Mouse (Mus musculus): ENCODE results near the gene Olfr1113. TPM values are rescaled to one million over a fixed set of nuclear protein-coding genes. Genes with fewer than 3 reads are reported as not detected.
"Not testable (repeated sequence)": the region's sequence is repeated elsewhere in the genome, so short reads cannot be mapped to it uniquely, and the experiment has no call there.

Olfr1113 gene
- not detected for total RNA-seq (2021)
- long read RNA-seq = 0 reads

DNA sequence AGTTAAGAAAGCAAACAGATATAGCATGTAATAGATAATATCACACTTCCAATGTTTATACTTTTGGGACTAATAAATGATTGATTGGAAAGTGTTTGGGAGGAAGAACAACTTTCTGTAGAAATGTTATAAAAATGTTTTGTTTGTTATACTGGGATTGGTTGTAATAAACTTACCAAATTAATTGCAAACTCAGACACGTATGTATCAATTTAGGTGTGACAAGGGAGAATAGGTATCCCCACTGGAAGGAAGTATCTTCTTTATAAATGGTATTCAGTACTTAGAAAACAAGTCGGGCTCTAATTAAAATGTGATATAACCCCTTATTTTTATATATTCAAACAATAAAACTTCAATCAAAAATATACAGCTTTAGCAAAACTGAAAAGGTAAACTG, at the start of gene Olfr1113:
Gene Olfr1113, plus strand, starts transcription at position 301 of the 400 bp plus-strand sequence.
- no peak for DNase-seq (ENCODE audit: low spot score in 2 of 2)

DNA sequence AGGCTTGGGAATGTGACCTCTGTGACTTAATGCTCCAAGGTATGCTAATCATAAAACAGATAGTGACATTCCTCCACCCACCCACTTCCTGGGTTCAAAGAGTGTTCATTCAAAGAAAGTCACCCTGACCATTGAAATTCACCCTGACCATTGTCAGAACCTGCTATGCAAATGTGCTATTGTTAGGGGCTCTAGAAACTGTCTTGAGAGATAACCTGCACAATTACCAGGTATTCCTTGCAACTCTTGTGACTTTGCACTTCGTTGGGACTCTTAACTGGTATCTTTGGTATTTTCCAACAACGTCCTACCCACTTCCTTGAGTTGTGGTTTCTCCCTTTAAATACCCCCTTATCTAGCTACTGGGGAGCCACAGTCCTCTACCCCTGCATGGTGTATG, 41.0 kb upstream of the Olfr1113 start:
- DNase-seq (ENCODE audit: low spot score in 2 of 2) = not testable (repeated sequence)

DNA sequence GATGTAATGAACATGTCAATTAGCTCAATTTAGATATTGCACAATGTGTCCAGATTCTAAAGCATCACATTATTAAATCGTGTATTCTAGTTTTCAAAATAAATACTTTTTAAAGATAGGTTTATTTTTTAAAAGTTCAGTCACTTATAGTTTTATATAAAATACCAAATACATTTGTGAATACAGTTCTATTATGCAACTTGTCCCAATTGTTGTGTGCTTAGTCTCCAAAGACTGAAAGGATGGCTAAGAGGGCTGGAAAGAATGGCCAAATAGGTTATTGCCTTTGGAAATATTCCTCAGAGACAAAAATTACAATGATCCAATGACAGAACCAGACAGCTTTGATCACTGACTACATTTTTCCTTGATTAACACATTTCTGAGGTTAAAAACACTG, 21.3 kb upstream of the Olfr1113 start, which contains the start of gene Olfr1112:
Gene Olfr1112, plus strand, starts transcription at position 301 of the 400 bp plus-strand sequence.
- DNase-seq (ENCODE audit: low spot score in 2 of 2) = no peak

DNA sequence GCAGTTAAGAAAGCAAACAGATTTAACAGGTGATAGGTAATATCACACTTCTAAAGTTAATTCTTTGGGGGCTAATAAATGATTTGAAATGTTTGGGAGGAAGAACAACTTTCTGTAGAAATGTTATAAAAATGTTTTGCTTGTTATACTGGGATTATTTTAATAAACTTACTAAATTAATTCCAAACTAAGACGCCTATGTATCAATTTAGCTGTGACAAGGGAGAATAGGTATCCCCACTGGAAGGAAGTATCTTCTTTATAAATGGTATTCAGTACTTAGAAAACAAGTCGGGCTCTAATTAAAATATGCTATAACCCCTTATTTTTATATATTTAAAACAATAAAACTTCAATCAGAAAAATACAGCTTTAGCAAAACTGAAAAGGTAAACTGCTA, 38.9 kb downstream of the Olfr1113 start, which contains the start of gene Olfr1115:
Gene Olfr1115, plus strand, starts transcription at position 301 of the 400 bp plus-strand sequence.
- no peak for DNase-seq (ENCODE audit: low spot score in 2 of 2)

Small RNA genes lying within 50 kb of the gene (microRNA-seq; reads per million reads assigned to microRNA genes)
- gene Gm27438 = 0 reads per million in 2 experiments

Other genes starting within 250 kb of the Olfr1113 start
- not detected for gene Olfr1099, start 248.3 kb upstream of the Olfr1113 start, total RNA-seq (2021)
- gene Olfr1100, start 229.0 kb upstream of the Olfr1113 start, total RNA-seq (2021) = not detected
- gene Olfr1101, start 217.7 kb upstream of the Olfr1113 start, total RNA-seq (2021) = not detected
- gene Olfr1102, start 210.6 kb upstream of the Olfr1113 start, total RNA-seq (2021) = not detected
- gene Olfr1104, start 181.9 kb upstream of the Olfr1113 start, total RNA-seq (2021) = not detected
- not detected for gene Olfr1105, start 172.4 kb upstream of the Olfr1113 start, total RNA-seq (2021)
- not detected for gene Olfr1106, start 156.7 kb upstream of the Olfr1113 start, total RNA-seq (2021)
- gene Olfr1107, start 133.2 kb upstream of the Olfr1113 start, total RNA-seq (2021) = not detected
- not detected for gene Olfr1109, start 113.0 kb upstream of the Olfr1113 start, total RNA-seq (2021)
- gene Olfr259, start 94.4 kb upstream of the Olfr1113 start, total RNA-seq (2021) = not detected
- gene Olfr1110, start 68.7 kb upstream of the Olfr1113 start, total RNA-seq (2021) = not detected
- not detected for gene Olfr1111, start 56.3 kb upstream of the Olfr1113 start, total RNA-seq (2021)
- gene Olfr1112, start 21.2 kb upstream of the Olfr1113 start, total RNA-seq (2021) = not detected
- not detected for gene Olfr1115, start 39.0 kb downstream of the Olfr1113 start, total RNA-seq (2021)
- gene Olfr1116, start 58.6 kb downstream of the Olfr1113 start, total RNA-seq (2021) = not detected
- gene Olfr1118, start 98.6 kb downstream of the Olfr1113 start, total RNA-seq (2021) = not detected
- not detected for gene Olfr1120, start 145.8 kb downstream of the Olfr1113 start, total RNA-seq (2021)
- gene Olfr1121, start 160.9 kb downstream of the Olfr1113 start, total RNA-seq (2021) = not detected
- not detected for gene Olfr1122, start 176.9 kb downstream of the Olfr1113 start, total RNA-seq (2021)
- gene Olfr1123, start 207.7 kb downstream of the Olfr1113 start, total RNA-seq (2021) = not detected
- gene Olfr1124, start 221.3 kb downstream of the Olfr1113 start, total RNA-seq (2021) = not detected
- gene Olfr1126, start 245.0 kb downstream of the Olfr1113 start, total RNA-seq (2021) = not detected

Measured in layer of hippocampus, adult 18-20 months (tissue).